Mouse (Mus musculus) frontal cortex, postnatal 25 days (tissue): ENCODE measurements around the gene Hyal1.
"Not testable (repeated sequence)": the region's sequence is repeated elsewhere in the genome, so short reads cannot be mapped to it uniquely, and the experiment has no call there.

Experiments used
- DNase-seq, 2 experiments: peaks; one replicate each; pipeline ENCODE4 v3.0.0; 2022; ENCODE audit warnings: low spot score in 2 of 2

The Hyal1 gene

DNA sequence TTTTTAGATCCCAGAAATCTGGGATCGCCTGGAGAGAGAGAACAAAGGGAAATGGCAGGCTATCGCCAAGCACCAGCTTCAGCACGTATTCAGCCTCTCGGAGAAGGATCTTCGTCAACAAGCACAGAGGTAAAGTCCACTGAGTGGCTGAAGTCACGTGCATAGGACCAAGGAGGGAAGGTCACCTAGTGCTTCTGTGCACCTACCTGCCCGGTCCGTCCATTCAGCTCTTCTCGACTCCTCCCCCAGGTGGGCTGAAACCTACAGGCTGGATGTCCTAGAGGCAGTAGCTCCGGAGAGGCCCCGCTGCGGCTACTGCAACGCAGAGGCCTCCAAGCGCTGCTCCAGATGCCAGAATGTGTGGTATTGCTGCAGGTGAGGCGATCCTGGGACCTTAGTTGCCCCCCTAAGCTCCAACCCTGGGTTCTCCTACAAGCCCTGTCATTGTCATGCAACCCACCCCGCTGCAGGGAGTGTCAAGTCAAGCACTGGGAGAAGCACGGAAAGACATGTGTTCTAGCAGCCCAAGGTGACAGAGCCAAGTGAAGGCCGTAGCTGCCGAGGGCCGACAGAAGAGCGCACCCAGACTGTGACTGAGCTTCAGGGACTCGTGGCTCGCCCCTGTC, 26.1 kb upstream of the Hyal1 start:
- no peak for DNase-seq

DNA sequence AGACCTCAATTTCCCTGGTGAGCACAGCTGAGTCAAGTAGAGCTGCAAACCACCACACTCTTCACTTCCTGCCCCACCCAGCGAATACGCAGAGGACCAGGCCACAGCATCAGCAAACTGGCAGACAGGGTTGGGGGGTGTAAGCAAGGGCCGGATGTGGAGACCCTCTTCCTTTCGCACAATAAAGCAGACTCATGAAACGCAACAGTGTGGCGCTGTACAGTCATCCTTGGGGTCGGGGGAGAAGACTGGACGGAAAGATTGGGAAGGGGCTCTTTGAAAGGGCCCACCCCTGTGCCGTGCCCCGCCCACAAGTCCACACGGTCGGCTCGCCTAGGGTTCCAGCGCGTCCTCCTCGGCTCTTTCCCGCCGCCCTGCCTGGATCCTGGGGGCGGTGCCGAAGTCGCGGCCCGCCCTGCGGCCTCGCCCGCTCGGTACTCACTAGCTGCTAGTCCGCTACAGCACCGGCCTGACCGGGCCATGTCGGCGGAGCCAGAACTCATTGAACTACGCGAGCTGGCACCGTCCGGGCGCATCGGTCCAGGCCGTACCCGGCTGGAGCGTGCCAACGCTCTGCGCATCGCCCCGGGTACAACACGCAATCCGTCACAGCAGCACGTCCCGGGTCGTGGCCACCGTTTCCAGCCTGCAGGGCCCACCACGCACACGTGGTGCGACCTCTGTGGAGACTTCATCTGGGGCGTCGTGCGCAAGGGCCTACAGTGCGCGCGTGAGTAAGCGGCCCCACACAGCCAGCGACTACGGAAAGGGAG, 25.4 kb upstream of the Hyal1 start, which contains the start of gene Rassf1:
Gene Rassf1, plus strand, starts transcription at position 439 of the 773 bp plus-strand sequence.
- no peak for DNase-seq

DNA sequence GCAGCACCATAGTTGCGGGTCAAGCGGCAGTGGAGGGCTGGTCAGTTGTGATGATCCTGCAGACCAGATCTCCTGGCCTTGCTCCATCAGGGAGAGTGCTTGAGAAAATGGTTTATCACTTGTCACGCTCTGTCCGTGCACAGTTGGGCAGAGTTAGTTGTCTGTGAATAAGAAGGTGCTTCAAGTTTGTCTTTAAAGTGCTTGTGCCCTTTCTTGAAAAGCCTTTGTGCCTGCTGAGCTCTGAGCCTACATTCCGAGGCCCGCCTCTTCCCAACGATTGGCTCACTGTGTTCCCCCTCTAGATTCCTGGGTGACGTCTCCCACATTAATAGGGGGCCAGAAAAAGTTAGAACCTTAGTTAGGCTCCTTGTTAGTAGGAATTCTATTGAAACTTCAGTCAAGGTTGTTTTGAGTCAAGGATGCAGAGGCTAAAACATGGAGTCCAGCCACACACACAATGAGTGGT, 24.8 kb upstream of the Hyal1 start:
- DNase-seq = no peak

DNA sequence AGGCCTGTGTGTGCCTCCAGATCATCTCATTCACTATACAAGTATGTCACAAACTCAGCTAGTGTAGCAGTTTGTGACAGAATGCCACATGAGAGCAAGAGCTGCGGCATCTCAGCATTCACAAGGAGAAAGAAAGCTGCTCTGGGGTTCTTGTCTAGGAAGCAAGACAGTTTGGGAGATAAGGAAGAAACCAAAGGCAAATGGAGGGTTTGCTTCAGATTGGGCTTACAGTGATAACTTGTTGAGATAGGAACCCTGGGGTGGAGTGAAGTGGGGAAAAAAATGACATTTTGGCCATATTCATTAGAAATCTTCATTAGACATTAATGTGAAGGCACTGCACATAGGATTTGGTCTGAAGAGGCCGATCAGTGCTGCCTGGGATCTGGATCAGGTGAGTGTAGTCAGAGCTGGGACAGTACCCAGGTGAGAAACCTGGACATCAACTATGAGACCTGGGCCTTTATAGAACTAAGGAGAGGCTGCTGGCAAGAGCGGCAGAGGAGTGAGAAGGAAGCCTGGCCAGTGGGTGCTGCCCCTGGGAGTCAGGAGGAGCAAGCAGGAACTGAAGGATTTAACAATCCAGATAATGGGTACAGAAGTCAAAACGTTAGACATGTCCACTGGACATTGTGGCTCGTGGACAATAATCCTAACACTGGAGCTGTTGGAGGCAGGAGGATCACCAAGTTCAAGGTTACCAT, 23.9 kb upstream of the Hyal1 start:
- DNase-seq = no peak

DNA sequence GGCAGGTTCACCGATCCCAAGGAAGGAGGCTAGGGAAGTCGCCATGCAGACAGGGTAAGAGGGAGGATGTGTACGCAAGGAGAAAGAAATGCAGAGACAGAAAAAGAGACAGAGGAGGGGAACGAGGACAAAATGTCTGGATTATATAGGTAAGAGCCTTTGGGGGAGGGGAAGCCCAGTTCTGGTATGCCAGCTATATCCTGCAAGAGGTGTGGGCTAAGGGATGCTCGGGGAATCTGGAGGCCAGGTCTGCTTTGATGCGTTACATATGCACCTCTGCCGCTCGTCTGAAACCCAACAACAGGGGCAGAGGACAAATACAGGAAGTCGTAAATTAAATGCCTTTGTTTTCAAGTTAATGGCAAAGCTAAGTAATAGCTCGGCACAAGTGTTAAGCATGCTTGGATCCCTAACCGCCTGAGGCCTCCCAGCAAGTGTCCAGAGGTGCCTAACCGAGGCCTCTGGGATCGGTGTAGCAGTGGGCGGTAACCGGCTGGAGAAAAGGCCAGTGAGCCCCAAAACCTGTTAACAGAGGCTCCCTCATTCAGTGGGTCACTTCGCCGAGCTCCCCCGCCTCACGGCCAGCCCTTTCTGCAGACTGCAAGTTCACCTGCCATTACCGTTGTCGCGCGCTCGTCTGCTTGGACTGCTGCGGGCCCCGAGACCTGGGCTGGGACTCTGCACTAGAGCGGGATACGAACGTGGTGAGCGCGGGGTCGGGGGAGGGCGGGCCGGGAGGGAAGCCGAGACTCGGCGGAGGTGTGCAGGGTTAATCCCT, 23.0 kb upstream of the Hyal1 start:
- no peak for DNase-seq

DNA sequence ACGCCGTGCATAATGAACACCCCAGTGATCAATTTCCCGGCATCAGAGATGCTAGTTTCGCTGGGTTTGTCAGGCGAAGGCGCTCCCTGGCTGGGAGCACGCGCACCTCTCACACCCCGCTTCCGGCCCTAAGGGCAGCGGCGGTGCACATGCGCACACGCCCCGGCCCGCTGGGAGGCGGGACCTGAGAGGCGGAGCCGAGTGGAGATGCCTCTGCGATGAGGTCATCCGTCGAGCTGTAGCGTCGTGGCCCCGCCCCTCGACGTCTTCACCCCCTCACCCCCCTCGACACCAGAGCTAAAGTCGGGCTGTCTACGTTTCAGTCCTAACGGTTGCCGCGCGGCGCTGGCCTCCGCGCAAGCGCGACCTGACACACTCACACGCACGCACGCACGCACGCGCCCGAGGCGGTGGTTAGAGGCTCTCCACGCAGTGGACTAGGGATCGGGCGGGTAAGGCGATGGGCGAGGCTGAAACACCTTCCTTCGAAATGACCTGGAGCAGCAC, 22.4 kb upstream of the Hyal1 start:
- peak; percentile 83 to 91 for DNase-seq

DNA sequence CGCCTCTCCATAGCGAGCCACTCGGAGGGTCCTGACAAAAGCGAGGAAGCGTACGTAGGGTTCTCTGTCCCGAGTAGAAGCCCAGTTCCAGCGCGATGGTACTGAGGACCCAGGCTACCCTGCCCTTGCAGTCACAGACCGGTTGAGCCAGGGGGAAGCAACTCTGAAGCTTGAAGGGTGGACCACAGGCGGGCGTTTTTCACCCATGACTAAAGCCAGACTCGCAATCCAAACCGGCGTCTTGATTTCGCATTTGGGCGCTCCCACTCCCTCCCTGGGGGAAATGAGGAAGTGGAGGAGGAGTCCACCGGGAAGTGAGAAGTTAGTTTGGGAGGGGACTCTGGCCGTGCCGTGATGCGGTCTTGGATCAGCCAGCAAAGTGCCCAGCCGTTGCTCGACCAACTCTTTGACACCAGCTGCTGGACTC, 21.7 kb upstream of the Hyal1 start:
- DNase-seq = no peak

- no peak for DNase-seq
These were observed 21.0 kb upstream of the Hyal1 start for GRCm38 (mm10) chr9:107555701-107556100.

- no peak for DNase-seq
These were observed 20.4 kb upstream of the Hyal1 start for GRCm38 (mm10) chr9:107556346-107556745.

- DNase-seq = peak; percentile 86 to 89
These were observed 13.6 kb upstream of the Hyal1 start, which contains the start of gene Tusc2 for GRCm38 (mm10) chr9:107563029-107563581. Tusc2 (plus strand) TSS chr9:107563255.

- DNase-seq = not testable (repeated sequence)
These were observed 11.2 kb upstream of the Hyal1 start for GRCm38 (mm10) chr9:107565556-107565955.

DNA sequence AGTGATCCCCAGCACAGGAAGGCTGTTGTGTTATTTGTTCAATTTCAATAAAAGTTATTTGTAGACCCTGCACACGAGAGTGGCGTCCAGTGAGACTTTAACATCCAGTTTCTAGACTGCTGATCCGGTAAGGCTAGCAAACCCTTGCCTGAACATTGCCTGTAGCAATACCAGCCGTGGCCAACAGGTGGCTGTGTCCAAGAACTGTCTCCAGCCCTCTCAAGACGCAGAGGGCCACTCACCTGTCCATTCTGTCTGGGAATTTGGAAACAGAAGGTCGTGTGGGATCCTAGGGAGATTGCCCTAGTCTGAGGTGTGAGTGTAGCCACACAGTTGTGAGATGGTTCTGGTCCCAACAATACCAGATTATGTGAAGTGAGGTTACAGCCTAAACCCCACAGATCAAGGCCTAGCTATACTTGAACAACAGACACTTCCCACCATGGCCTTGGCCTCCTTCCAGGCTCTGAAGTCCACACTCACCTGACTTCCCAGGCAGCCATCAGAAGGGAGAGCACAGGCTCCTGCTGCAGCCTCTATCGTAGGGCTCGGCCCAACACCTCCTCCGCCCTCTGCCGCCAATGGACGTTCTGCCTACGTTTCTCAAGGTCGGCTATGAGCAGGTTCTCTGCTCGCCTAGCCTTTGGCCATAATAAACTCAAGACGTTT, 10.6 kb upstream of the Hyal1 start:
- DNase-seq = peak; percentile 65 to 71

DNA sequence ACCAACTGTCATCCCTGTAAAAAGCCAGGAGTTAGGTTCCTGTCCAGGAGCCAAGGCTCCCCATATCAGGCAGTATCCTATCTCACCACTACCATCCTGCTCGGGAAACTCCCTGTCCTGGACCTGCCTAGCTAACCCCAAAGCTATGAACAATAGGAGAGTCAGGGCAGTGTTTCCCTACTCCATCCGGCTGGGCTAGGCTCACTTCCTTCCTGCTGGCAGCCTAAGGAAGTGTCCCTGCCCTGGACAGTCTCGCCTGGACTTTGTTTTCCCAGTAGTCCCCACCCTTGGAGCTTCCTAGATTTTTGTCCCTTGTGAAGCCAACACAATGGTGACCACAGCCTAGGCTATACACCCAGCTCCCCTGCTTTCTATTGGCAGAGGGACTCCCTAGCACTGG, 9.9 kb upstream of the Hyal1 start:
- no peak for DNase-seq

- no peak for DNase-seq
These were observed 8.9 kb upstream of the Hyal1 start, which contains the start of gene Hyal2 for GRCm38 (mm10) chr9:107567702-107568319. Hyal2 (plus strand) TSS chr9:107567945.

DNA sequence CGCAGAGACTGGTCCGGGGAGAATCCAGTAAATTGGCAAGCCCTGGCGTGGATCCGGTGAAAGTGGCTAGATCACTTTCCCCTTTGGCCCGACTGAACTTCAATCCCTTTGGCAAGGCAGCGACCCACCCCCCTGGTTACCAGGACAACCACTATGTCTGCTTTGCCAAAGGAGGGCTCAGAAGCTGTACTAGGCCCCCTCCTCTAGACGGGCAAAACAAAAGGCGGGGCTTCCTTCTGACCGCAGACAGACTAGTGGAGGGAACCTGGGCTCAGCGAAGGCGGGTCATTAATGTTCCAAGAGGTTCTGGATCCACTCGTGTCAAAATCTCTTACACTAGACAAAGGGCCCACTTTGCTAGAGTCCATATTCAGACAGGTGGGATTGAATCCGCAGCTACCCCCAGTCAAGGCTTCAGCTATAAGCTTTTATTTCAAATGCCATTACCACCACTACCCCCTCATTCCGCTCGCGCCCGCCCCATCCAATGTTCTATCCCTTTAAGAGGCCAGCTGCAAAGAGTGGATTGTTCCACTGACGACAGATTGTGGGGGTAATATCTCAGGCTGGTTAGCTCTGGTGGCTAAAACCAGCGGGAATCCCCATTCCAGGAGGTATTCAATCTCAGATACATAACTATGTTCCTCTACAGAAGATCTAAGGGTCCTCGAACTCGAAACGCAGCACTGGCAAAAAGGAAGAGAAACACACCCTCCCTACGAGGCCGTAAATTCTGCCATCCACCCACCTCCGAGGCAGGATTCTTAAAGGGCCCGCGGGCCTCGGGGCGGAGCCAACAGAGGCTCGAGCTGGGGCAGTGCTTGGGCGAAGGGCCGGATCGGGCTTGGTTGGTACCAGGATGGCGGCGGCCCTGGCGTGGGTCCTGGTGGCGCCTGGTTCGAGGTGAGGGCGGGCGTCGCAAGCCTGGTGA, 8.1 kb upstream of the Hyal1 start:
- peak; percentile 61 to 69 for DNase-seq

- no peak for DNase-seq
These were observed 7.5 kb upstream of the Hyal1 start for GRCm38 (mm10) chr9:107569270-107569669.

DNA sequence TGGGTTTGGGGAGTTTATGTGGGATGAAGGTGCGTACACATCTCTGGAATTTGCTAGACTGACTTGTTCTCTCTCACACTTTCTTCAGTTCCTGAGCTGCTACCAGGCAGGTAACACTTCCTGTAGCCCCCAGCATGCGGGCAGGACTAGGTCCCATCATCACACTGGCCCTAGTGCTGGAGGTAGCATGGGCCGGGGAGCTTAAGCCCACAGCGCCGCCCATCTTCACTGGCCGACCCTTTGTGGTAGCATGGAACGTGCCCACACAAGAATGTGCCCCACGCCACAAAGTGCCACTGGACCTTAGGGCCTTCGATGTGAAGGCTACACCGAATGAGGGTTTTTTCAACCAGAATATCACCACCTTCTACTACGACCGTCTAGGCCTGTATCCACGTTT, 6.7 kb upstream of the Hyal1 start:
- no peak for DNase-seq

- no peak for DNase-seq
These were observed 5.9 kb upstream of the Hyal1 start for GRCm38 (mm10) chr9:107570845-107571244.
